Mouse (Mus musculus): Measurements from ENCODE around the gene Susd3. TPM values are rescaled to one million over a fixed set of nuclear protein-coding genes. Genes with fewer than 3 reads are reported as not detected.

Susd3 gene
- 19.1 TPM for total RNA-seq (2023)

GRCm38 (mm10) chr13:49248467-49248862 lies at the start of gene Susd3:
Gene Susd3, minus strand, starts transcription at chr13:49248706.

GRCm38 (mm10) chr13:49215504-49216219 lies 32.8 kb downstream of the Susd3 start, which contains the start of gene Card19:
Gene Card19, minus strand, starts transcription at chr13:49216037.

GRCm38 (mm10) chr13:49187288-49188218 lies 61.0 kb downstream of the Susd3 start, which contains the start of gene Ninj1:
Gene Ninj1, plus strand, starts transcription at chr13:49187485.

Other genes with a start within 250 kb of the Susd3 start
- gene Wnk2, start 100.7 kb downstream of the Susd3 start, total RNA-seq (2023): not detected
- gene Ninj1, start 61.2 kb downstream of the Susd3 start, total RNA-seq (2023): 25.6 TPM
- 39.6 TPM for gene Card19, start 32.7 kb downstream of the Susd3 start, total RNA-seq (2023)
- gene Fgd3, start 71.6 kb upstream of the Susd3 start, total RNA-seq (2023): 91.8 TPM
- 29.6 TPM for gene Bicd2, start 92.9 kb upstream of the Susd3 start, total RNA-seq (2023)
- gene Ippk, start 172.5 kb upstream of the Susd3 start, total RNA-seq (2023): 14.4 TPM
- 0.86 TPM for gene Tes3-ps, start 244.6 kb upstream of the Susd3 start, total RNA-seq (2023)

Measured in CD4-positive naive resting alpha-beta T cell, adult 57 days (primary cell).